Mouse (Mus musculus): ENCODE measurements at regions not wholly inside any gene's neighbourhood (a gene's known extent, or its start where the extent isn't known, plus 50 kb on each side); places are given as distances from the start of the nearest gene placed in this dataset.

DNA sequence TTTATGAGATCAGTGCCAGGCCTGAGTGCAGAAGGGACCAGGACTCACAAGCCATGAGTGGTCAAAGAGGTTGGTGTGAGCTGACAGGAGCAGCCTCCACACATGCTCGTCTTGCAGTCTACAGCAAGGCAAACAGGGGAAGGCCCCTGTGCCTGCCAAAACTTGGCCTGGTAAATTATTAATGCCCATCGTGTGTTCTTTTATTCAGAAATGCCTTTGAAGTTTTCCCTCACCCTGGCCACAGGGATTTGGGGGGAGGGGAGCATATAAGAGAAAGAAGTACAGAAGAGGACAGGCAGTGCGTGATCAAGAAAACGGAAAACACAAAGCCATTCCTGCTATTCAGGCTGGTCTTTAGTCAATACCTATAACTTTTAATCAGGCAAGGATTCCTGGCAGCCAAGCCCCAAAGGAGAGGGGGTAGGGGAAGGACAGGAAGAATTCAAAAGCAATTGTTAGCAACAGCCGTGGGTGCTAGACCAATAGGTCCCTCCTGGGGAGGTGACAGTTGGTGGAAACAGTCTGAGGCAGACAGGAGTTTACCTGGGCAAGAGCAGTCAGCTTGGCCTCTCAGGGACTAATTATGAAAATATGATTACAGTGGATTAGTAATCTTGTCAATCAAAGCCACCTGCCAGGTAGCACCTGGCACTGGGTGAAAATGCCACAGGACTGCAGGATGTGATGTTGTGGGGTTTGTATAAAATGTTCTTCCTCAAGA is 357.4 kb upstream of the Rack1 start:
- DNase-seq (ENCODE audit: extremely low spot score in 1 of 2, low spot score in 2 of 2), result no peak
- intact Hi-C loops (cut with DNase I), result no loop called here

DNA sequence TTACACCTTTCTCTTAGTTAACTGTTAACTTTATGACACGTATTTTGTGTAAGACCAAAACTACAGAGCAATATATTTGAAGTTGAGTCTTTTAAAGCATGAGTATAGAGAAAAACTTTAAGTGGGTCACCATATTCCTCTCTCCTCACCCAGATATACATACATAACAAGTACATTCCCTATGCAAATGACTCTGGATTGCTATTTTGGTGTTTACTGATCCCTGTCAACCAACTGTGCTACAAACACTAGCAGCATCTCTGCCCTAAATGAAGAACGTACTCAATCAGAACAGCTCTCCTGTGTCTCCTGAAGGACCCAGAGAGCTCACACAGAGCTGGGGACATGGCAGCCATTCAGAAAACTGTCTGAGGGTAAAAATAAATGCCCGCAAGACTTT is 363.4 kb upstream of the Rack1 start:
- DNase-seq (ENCODE audit: extremely low spot score in 1 of 2, low spot score in 2 of 2), result no peak
- intact Hi-C loops (cut with DNase I), result no loop called here

DNA sequence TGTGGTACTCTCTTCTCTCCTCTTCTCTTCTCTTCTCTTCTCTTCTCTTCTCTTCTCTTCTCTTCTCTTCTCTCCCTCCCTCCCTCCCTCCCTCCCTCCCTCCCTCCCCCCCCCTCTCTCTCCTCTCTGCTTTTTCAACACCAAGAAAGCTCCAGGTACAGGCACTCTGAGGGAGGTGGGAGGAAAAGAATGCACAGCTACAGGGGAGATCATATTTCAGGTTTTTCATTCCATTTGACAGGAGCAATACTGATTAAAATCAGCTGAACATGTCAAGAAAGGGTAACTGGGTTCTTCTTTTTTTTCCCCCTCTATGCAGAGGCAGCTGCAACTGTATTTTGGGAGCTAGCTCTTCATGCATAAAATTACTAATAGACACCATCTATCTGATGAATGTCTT is 368.8 kb upstream of the Rack1 start:
- intact Hi-C loops (cut with DNase I), result no loop called here
- DNase-seq (ENCODE audit: extremely low spot score in 1 of 2, low spot score in 2 of 2), result no peak

DNA sequence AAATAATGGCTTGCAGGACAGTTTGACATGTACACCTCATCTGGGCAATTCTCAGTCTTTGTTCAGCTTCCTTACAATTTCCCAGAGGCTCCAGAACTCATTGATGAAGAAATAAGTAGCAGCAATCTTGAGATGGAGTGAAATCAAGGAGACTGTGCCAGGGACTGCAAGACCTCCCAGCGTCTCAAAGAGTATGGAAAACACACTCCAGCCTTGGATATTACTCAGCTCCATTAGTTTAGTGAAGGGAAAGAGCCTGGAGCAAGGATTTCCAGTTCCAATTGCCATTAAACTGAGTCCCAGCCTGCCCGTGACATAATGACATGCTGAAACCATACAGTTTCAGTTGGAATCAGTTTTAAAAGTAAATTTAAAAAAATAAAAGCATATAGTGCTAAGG is 372.7 kb upstream of the Rack1 start:
- intact Hi-C loops (cut with DNase I), result no loop called here
- no peak for DNase-seq (ENCODE audit: extremely low spot score in 1 of 2, low spot score in 2 of 2)

- intact Hi-C loops (cut with DNase I), result no loop called here
- no peak for DNase-seq (ENCODE audit: extremely low spot score in 1 of 2, low spot score in 2 of 2)
Observed at GRCm38 (mm10) chr11:48426446-48426845, 373.7 kb upstream of the Rack1 start.

- no peak for DNase-seq (ENCODE audit: extremely low spot score in 1 of 2, low spot score in 2 of 2)
- intact Hi-C loops (cut with DNase I), result no loop called here
Observed at GRCm38 (mm10) chr11:48418066-48418756, 381.9 kb upstream of the Rack1 start.

- intact Hi-C loops (cut with DNase I), result no loop called here
- no peak for DNase-seq (ENCODE audit: extremely low spot score in 1 of 2, low spot score in 2 of 2)
Observed at GRCm38 (mm10) chr11:48417615-48418014, 382.5 kb upstream of the Rack1 start.

GRCm38 (mm10) chr11:48398032-48398431 is 402.1 kb upstream of the Rack1 start:
- DNase-seq (ENCODE audit: extremely low spot score in 1 of 2, low spot score in 2 of 2), result no peak
- intact Hi-C loops (cut with DNase I), result no loop called here

DNA sequence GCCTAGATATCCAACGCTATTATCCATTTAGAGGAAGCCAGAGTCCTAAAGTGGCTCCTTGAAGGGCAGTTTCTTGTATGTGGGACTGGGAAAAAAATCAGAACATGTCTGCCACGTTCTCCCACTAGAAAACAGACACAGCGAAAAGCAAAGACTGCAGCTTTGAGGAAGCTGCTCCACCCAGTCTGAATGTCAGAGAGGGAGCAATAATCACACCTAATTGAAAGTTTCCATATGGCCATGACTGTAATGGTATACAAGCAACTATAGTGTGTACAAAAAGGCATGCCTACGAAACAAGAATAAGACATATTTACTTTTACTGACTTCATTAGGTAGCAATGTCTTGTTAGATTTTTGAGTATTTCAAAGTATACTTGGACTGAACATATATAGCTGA is 392.7 kb upstream of the Sgcd start:
- DNase-seq (ENCODE audit: extremely low spot score in 1 of 2, low spot score in 2 of 2), result no peak
- intact Hi-C loops (cut with DNase I), result no loop called here

DNA sequence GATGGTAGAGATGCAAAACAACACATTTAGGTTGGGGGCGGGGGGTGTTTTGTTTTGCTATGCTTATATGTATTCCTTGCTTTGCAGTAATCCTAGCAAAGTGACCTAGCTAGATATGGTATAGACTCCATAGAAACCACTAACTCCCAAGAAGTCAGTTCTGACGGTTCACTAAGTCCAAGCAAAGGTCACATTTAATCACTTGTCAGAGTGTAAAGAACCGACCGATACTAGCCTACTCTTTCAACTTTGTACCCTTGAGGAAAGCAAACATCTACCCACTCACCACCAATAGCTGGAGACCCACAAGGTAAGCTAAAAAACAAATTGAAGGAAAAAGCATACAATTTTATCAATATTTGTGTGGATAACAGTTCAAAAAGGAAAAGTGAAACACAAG is 389.3 kb upstream of the Sgcd start:
- DNase-seq (ENCODE audit: extremely low spot score in 1 of 2, low spot score in 2 of 2), result no peak
- intact Hi-C loops (cut with DNase I), result no loop called here

DNA sequence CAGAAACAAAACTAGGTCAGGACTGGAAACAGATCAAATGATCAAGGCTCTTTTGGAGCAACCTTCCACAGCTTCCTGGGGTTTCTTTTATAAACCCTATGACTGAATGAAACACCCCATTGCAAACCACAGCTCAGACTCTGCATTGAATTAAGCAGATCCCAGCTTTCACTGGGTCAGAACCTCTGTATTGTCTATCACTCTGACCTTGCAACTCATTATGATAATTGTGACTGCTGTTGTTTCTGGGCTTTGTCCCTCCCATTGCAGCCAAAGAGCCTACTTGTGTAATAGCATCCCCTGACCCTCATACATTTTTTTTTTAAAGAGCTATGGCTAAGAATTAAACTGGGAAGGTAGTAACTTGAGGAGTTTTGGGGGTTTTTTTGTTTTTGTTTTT is 388.5 kb upstream of the Sgcd start:
- DNase-seq (ENCODE audit: extremely low spot score in 1 of 2, low spot score in 2 of 2), result no peak
- intact Hi-C loops (cut with DNase I), result no loop called here

DNA sequence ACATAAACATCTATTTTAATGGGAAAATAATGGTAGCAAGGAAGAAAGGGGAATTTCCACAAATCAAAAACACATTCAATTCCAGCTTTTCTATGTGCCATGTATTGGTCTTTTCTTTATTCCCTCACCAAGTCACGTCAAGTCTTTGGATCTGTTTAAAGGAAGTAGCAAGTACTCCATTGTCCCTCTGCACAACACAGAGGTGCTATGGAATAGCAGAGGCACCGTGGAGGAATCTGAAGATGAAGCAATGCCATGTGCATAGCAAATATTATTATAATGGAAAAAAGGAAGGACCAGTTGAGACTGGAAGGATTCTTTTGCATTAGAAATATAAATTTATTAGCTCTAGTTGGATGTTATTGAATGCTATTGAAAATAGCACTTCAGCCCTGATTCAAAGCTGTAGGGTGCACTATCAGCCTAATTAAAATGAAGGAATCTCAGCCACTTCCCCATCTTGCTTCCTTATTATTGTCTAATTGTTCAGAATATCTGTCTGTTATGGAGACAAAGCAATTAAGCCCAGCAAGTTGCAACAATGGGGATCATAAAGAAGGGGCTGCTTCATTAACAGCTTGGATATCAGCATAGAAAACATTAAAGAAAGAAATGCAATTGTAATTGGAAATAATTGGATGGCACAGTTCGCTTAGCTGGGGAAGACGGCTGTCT is 362.7 kb upstream of the Sgcd start:
- intact Hi-C loops (cut with DNase I), result no loop called here
- no peak for DNase-seq (ENCODE audit: extremely low spot score in 1 of 2, low spot score in 2 of 2)

- no peak for DNase-seq (ENCODE audit: extremely low spot score in 1 of 2, low spot score in 2 of 2)
- intact Hi-C loops (cut with DNase I), result no loop called here
Observed at GRCm38 (mm10) chr11:48314500-48314899, 325.7 kb upstream of the Sgcd start.

- no peak for DNase-seq (ENCODE audit: extremely low spot score in 1 of 2, low spot score in 2 of 2)
- intact Hi-C loops (cut with DNase I), result no loop called here
Observed at GRCm38 (mm10) chr11:48295370-48295769, 306.6 kb upstream of the Sgcd start.

DNA sequence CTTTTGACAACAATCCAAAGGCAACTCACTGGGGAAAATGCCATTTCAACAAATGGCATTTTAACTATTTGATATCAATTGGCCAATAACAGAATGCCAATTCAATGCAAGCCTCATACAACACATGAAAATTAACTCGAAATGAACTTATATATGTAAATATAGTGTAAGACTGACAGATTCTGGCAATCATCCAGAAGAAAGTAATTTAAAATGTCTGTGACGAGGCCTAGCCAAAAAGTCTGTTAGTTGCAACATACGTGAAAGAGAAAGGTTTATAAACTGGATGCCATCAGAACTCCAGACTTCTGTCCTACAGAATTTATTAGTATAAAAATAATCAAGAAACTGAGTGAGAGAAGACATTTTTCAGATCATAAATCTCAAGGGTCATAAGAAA is 273.7 kb upstream of the Sgcd start:
- intact Hi-C loops (cut with DNase I), result no loop called here
- no peak for DNase-seq (ENCODE audit: extremely low spot score in 1 of 2, low spot score in 2 of 2)

GRCm38 (mm10) chr11:48261089-48261488 is 272.3 kb upstream of the Sgcd start:
- intact Hi-C loops (cut with DNase I), result no loop called here
- no peak for DNase-seq (ENCODE audit: extremely low spot score in 1 of 2, low spot score in 2 of 2)

GRCm38 (mm10) chr11:48250678-48251317 is 262.0 kb upstream of the Sgcd start:
- intact Hi-C loops (cut with DNase I), result no loop called here
- no peak for DNase-seq (ENCODE audit: extremely low spot score in 1 of 2, low spot score in 2 of 2)

DNA sequence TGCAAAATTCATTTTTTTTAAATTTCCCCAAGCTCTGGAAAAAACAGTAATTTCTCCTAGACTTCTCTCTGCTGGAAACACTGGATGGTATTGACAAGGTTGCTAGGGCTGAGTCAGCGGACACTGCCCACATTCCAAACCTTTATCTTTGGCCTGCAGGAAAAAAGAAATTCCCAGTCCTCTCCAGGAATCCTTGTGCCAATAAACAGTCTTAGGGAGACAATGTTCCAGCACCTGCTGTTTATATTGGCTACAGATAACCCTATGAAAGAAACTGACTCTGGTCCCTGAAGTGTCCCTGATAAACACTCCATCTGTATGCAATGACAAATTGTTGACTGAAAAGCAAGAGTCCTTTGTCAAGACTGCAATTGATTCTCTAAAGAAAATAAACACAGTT is 260.5 kb upstream of the Sgcd start:
- intact Hi-C loops (cut with DNase I), result no loop called here
- DNase-seq (ENCODE audit: extremely low spot score in 1 of 2, low spot score in 2 of 2), result no peak

GRCm38 (mm10) chr11:48221156-48221555 is 232.4 kb upstream of the Sgcd start:
- intact Hi-C loops (cut with DNase I), result no loop called here
- no peak for DNase-seq (ENCODE audit: extremely low spot score in 1 of 2, low spot score in 2 of 2)

DNA sequence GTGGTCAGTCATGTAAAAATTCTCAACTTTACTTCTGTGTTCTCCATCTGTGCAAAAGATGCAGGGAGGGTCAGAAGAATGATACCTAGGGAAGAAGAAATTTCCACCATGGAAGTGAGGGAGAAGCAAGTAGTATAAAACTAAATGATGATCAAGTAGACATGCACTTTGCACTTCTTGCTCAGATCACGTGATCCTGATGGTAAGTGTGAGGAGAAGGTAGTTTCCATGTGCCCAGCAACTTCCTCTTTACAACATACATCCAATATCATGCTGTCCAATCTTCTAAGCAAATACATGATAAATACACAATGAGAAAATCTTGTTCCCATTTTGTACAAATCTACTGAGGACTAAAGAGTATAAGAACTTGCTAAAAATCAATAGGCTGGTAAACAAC is 230.4 kb upstream of the Sgcd start:
- DNase-seq (ENCODE audit: extremely low spot score in 1 of 2, low spot score in 2 of 2), result no peak
- intact Hi-C loops (cut with DNase I), result no loop called here
